Mouse (Mus musculus): ENCODE results near the gene Dusp11. TPM values are rescaled to one million over a fixed set of nuclear protein-coding genes. Genes with fewer than 3 reads are reported as not detected.
"Not testable (repeated sequence)": the region's sequence is repeated elsewhere in the genome, so short reads cannot be mapped to it uniquely, and the experiment has no call there.

The Dusp11 gene
- polyA plus RNA-seq, 1 experiment from 2014 or later, result 48.6 TPM

DNA sequence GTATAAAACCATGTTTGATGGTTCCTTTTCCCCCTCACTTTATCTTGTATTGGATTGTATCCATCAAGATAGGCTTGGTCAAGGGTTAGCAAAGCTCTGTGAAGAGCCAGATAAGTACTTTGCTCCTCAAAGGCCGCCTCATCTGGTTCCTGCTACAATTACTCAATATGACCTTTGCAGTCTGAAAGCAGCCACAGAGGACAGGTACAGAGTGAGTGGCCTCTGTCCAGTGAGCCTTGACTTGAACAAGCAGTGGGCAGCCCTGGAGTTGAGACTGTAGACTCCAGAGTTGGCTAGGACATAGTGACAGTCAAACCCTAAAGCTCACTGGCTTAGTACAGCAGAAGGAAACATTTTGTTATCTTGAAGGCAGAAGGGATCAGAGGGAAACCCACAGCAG is 32.2 kb downstream of the Dusp11 start:
- Histone ChIP-seq H3K27ac (no peak overlapping the region), H3K4me2 (no peak overlapping the region), H3K4me1 (no peaks in the 10 kb centered on the region), H3K9me3 (no peaks in the 10 kb centered on the region), H3K9ac (no peak overlapping the region), H3K4me3 (no peak overlapping the region), H3K27me3 (no peaks in the 10 kb centered on the region), H3K36me3 (peaks cover 70% of the 10 kb centered on the region)
- 78% methylated on average over 1 of the region's 1 CpGs for WGBS
- ATAC-seq (ENCODE audit: insufficient number of reproducible peaks, insufficient read depth, low FRiP score, low TSS enrichment, low read depth), result no peak

DNA sequence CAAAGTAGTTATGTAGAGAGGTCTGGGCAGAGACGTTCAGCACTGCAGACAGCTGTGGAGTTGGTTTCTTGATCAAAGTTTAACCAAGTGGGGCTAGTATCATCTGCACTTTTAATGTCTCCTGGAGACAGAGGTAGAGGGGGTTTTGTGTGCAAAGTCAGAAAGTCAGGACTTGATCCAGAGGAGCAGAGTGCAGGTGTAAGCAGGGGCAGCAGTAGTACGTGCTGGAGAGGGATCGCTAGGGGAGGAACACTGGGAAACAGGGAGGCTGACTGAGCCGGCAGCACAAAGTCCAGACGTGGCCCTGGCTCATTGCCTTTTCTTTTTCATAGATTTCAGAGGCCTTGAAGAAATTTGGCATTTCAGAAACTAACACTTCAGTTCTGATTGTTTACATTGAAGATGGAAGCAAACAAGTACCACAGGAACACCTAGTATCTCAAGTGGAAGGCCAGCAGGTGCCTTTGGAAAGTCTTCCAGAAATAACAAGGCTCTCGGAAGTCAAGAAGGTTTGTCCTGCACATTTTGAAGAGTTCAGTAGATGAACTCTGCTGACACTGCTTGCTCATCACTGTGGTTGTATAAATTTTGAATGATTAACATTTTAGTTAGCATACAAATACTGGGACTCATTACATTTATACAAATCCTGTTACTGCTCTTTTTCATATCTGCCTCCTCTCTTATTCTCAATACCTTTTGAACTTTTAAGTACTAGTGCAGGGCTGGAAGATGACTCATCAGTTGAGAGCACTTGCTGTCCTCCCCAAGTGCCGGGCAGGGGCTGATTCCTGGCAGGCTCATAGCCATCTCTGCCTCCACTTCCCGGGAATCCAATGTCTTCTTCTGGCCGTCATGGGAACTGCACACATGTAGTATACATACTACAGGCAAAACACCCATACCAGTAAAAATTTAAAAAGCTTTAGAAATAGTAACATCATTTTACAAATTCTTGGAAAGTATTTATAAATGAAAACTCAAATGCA is 33.7 kb downstream of the Dusp11 start:
- 87% methylated on average over 9 of the region's 9 CpGs for WGBS
- Histone ChIP-seq H3K4me2 (no peak overlapping the region), H3K4me3 (no peak overlapping the region), H3K27me3 (no peaks in the 10 kb centered on the region), H3K36me3 (peaks cover 80% of the 10 kb centered on the region), H3K9ac (no peak overlapping the region), H3K27ac (no peak overlapping the region), H3K9me3 (no peaks in the 10 kb centered on the region), H3K4me1 (no peaks in the 10 kb centered on the region)
- ATAC-seq (ENCODE audit: insufficient number of reproducible peaks, insufficient read depth, low FRiP score, low TSS enrichment, low read depth), result no peak

DNA sequence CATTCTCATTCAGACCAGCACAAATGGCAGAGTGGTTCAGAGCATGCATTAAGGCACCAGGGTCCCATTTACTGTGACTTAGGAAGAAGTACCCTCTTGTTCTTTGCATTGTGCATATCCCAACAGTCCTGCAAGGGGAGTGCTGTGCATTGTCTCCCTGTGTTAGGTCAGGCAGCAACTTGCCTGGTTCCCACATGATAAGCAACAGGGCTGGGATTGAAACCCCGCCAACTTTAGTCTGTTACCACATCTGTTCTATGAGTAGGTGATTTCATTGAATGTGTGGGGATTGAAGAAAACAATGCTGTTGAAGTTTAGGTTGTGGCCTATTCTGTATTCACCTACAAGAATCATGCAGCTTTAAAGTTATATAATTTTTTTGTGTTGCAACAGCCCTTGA is 34.8 kb downstream of the Dusp11 start:
- H3K9ac ChIP-seq, result no peak overlapping the region
- no peaks in the 10 kb centered on the region for H3K27me3 ChIP-seq
- no peak overlapping the region for H3K4me2 ChIP-seq
- no peak overlapping the region for H3K27ac ChIP-seq
- no peak overlapping the region for H3K4me3 ChIP-seq
- H3K9me3 ChIP-seq, result no peaks in the 10 kb centered on the region
- no peak for ATAC-seq (ENCODE audit: insufficient number of reproducible peaks, insufficient read depth, low FRiP score, low TSS enrichment, low read depth)
- H3K4me1 ChIP-seq, result no peaks in the 10 kb centered on the region
- WGBS, result 88% methylated on average over 1 of the region's 1 CpGs
- peaks cover 78% of the 10 kb centered on the region for H3K36me3 ChIP-seq

DNA sequence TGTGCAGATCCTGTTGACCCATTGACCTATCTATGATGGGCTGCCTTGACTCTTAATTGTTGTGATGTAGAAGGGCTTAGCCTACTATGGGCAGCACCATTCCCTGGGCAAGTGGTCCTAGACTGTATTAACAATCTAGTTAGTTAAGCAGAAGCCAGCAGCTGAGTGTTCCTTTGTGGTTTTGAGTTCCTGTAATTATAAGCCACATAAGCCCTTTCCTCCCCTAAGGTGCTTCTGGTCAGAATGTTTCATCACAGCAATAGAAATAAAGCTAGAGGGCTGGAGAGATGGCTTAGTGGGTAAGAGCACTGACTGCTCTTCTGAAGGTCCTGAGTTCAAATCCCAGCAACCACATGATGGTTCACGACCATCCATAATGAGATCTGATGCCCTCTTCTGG is 37.8 kb downstream of the Dusp11 start:
- ATAC-seq (ENCODE audit: insufficient number of reproducible peaks, insufficient read depth, low FRiP score, low TSS enrichment, low read depth), result no peak
- H3K9me3 ChIP-seq, result no peaks in the 10 kb centered on the region
- H3K4me2 ChIP-seq, result no peak overlapping the region
- no peak overlapping the region for H3K9ac ChIP-seq
- WGBS, result 95% methylated on average over 1 of the region's 1 CpGs
- no peak overlapping the region for H3K27ac ChIP-seq
- H3K4me3 ChIP-seq, result no peak overlapping the region
- peaks cover 63% of the 10 kb centered on the region for H3K36me3 ChIP-seq
- H3K4me1 ChIP-seq, result no peaks in the 10 kb centered on the region
- no peaks in the 10 kb centered on the region for H3K27me3 ChIP-seq

DNA sequence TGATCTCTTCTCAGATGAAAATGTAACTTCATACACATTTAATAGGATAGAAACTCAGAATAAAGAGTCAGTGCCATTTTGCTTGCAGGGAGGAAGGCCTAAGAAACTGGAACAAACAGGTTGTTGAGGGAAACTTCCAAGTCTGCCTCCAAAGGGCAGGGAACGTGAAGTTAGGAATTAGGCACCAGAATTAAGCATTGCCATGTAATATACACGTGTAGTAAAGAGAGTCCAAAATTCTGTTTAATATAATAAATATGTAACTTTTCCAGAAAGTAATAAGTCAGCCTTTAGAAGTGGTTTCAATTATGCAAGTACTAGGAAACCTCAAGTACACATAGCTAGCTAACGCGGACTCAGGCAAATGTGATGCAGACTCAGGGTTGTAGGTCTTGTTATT is 42.1 kb downstream of the Dusp11 start:
- peaks cover 23% of the 10 kb centered on the region for H3K36me3 ChIP-seq
- no peak overlapping the region for H3K4me2 ChIP-seq
- H3K4me1 ChIP-seq, result peaks cover 13% of the 10 kb centered on the region
- no peak for ATAC-seq (ENCODE audit: insufficient number of reproducible peaks, insufficient read depth, low FRiP score, low TSS enrichment, low read depth)
- H3K4me3 ChIP-seq, result no peak overlapping the region
- H3K9me3 ChIP-seq, result no peaks in the 10 kb centered on the region
- no peak overlapping the region for H3K9ac ChIP-seq
- no peak overlapping the region for H3K27ac ChIP-seq
- 82% methylated on average over 4 of the region's 4 CpGs for WGBS
- no peaks in the 10 kb centered on the region for H3K27me3 ChIP-seq

DNA sequence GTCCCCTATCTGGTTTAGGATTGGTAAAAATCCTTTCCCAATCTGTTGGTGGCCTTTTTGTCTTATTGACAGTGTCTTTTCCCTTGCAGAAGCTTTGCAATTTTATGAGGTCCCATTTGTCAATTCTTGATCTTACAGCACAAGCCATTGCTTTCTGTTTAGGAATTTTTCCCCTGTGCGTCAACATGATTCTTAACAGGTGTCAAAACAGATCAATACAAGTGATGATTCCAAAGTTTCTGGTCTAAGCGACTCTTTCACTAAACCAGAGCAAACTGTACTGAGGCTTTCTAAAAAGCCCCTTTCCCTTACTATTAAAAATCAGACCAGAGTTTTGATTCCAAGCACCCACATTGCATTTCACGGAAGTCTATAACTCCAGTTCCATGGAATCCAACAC is 43.1 kb downstream of the Dusp11 start:
- 92% methylated on average over 3 of the region's 3 CpGs for WGBS
- Histone ChIP-seq H3K4me1 (peaks cover 16% of the 10 kb centered on the region), H3K36me3 (peaks cover 19% of the 10 kb centered on the region)
- not testable (repeated sequence) for H3K27me3 ChIP-seq; H3K9ac ChIP-seq; H3K27ac ChIP-seq; H3K4me2 ChIP-seq; H3K4me3 ChIP-seq; ATAC-seq (ENCODE audit: insufficient number of reproducible peaks, insufficient read depth, low FRiP score, low TSS enrichment, low read depth); H3K9me3 ChIP-seq

DNA sequence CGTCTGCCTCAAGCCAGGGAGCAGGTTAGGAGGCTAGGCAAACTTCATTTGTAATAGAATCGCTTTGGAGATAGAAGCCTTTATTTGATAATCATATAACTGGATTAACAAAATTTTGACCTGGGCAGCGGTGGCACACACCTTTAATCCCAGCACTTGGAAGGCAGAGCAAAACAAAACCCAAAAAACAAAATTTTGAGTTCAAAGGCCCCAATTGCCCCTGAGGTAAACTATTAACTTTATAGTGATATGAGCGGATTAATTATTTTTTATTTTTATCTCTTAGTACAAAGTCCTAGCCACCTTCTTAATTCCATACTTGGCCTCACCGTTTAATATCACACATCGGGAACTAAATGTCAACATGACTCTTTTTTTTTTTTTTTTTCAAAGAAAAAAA is 44.9 kb downstream of the Dusp11 start:
- H3K27ac ChIP-seq, result 0 out of 2 replicates have a peak overlapping the region, but pooled peaks have one; percentile 89
- H3K27me3 ChIP-seq, result no peaks in the 10 kb centered on the region
- H3K9ac ChIP-seq, result peak overlapping the region; percentile 87; the same call in 1 of the 2 replicates
- WGBS, result 82% methylated on average over 6 of the region's 6 CpGs
- H3K36me3 ChIP-seq, result peaks cover 4% of the 10 kb centered on the region; the same call in 1 of the 2 replicates
- peaks cover 16% of the 10 kb centered on the region for H3K4me1 ChIP-seq
- no peaks in the 10 kb centered on the region for H3K9me3 ChIP-seq
- H3K4me2 ChIP-seq, result peak overlapping the region; percentile 82
- ATAC-seq (ENCODE audit: insufficient number of reproducible peaks, insufficient read depth, low FRiP score, low TSS enrichment, low read depth), result no peak
- peak overlapping the region; percentile 64 for H3K4me3 ChIP-seq

DNA sequence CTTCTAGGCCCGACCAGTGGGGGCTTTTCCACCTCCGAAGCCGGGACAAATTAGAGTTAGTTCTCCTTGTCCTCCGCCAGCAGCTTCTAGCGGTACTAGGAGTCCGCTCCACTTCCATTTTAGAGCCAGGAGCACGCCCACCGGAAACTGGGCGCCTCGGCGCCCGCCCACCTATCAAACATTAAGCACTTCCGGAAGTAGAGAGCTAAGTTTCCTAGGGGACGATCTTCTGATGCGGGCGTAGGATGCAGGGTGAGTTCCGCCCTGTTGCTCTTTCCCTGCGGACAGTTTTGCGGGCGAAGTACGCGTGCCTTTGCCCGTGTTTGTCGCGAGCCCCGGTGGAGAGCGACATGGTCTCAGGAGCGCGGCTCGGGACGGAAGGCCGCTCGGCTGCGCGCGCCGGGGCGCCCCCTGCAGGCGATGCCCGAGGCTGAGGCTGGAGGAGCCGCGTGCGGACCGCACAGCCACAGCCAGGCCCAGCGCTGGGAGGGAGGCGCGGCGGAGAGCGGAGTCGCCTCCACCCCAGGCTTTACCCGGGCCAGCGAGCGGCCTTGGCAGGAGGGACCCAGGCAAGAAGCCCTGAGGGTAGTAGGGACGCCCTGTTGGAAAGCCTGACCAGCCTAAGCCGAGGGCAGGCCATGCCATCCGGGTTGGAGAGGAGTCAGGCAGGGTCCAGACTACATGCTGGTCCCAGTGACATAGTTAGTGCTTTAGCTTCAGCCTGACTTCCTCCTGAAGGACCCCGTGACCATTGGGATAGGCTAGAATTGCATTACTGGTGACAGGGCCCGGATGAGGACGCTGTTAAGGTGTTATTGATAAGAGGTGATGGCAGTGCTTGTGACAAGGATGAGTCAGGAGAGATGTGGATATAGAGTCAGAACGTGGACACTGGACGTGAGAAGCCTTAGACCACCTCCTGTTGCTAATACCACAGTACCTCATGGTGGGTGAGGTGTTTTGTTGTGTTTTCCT is 45.6 kb downstream of the Dusp11 start, which contains the start of gene Nat8f1:
Gene Nat8f1 (minus strand): TSS at position 149 of the 975 bp plus-strand sequence.
- under 1% methylated on average over 61 of the region's 61 CpGs for WGBS
- H3K4me1 ChIP-seq, result peaks cover 16% of the 10 kb centered on the region
- H3K36me3 ChIP-seq, H3K9me3 ChIP-seq, H3K27me3 ChIP-seq: not testable (repeated sequence)
- peak within 1 kb of the TSS; percentile 89 for H3K27ac ChIP-seq
- H3K9ac ChIP-seq, result peak within 1 kb of the TSS; percentile 87
- peak within 1 kb of the TSS; percentile 64 for H3K4me3 ChIP-seq
- H3K4me2 ChIP-seq, result peak within 1 kb of the TSS; percentile 82
- ATAC-seq (ENCODE audit: insufficient number of reproducible peaks, insufficient read depth, low FRiP score, low TSS enrichment, low read depth), result peak; percentile 89

DNA sequence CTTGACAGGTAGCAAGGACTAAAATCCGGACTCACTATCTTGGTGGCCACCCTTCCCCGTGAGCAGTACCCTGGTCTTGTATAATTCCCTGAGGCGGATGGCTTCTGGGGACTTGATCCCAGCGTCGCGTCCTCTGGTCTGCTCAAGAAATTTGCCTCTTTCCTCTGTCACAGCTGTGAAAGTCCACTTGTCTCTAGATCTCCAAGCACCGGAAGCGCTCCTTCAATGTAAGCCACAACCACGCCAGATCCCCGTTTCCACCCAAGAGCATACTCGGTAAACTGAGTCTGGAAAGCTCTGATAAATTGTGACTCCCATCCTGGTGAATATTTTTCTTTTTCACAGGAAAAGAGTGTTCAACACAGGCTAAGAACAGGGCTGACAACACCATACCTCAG is 46.3 kb downstream of the Dusp11 start:
- no peak for ATAC-seq (ENCODE audit: insufficient number of reproducible peaks, insufficient read depth, low FRiP score, low TSS enrichment, low read depth)
- peak overlapping the region; percentile 64 for H3K4me3 ChIP-seq
- H3K27me3 ChIP-seq, result no peaks in the 10 kb centered on the region
- H3K4me2 ChIP-seq, result peak overlapping the region; percentile 82
- WGBS, result 4% methylated on average over 11 of the region's 11 CpGs
- H3K4me1 ChIP-seq, result peaks cover 16% of the 10 kb centered on the region
- peak overlapping the region; percentile 87 for H3K9ac ChIP-seq
- no peaks in the 10 kb centered on the region for H3K9me3 ChIP-seq
- H3K27ac ChIP-seq, result peak overlapping the region; percentile 89
- no peaks in the 10 kb centered on the region for H3K36me3 ChIP-seq

DNA sequence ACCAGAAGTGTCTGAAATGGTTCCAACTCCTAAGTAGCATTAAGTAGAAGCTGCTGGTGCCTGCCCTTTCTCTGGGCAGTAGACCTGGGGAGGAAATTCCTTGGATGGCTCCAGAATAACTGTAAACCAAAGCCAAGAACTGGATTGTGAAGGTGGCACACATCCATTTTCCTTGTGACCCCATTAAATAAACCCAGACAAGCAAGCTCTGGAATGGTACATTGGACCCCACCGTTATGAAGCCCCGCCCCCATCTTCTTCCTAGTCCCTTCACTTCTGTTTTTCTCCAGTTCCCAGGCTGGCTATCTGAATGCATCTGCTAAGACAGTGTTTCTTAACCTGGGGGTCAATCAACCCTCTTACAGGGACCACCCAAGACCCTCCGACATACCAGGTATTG is 49.9 kb downstream of the Dusp11 start, which contains the start of gene Tprkb:
Gene Tprkb (plus strand): TSS at position 279 of the 400 bp plus-strand sequence.
- 73% methylated on average over 3 of the region's 3 CpGs for WGBS
- Histone ChIP-seq H3K9ac (no peak within 1 kb of the TSS), H3K4me2 (no peak within 1 kb of the TSS), H3K9me3 (no peaks in the 10 kb centered on the region), H3K36me3 (no peaks in the 10 kb centered on the region), H3K4me3 (no peak within 1 kb of the TSS), H3K27me3 (no peaks in the 10 kb centered on the region), H3K4me1 (peaks cover 16% of the 10 kb centered on the region), H3K27ac (no peak within 1 kb of the TSS)
- no peak for ATAC-seq (ENCODE audit: insufficient number of reproducible peaks, insufficient read depth, low FRiP score, low TSS enrichment, low read depth)

DNA sequence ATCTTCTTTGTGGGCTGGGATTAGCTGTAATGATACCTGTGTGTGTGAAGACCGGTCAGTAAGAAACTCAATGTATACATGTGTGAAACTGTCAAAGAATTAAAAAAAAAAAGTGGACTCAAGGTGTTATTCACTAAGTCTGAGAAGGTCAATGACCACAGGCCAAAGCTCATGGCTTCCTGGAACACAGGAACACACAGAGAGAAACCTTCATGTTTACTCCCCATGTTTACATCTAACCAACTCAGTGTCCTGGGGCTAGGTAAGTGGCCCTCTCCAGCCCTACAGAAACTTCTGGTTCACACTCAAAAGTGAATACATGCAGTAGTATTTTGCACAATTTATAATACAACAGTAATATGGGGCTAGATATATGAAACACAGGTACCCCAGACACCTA is 51.8 kb downstream of the Dusp11 start:
- Histone ChIP-seq H3K36me3 (no peaks in the 10 kb centered on the region), H3K4me3 (no peak overlapping the region), H3K27me3 (no peaks in the 10 kb centered on the region), H3K4me2 (no peak overlapping the region), H3K9me3 (no peaks in the 10 kb centered on the region), H3K9ac (no peak overlapping the region), H3K4me1 (peaks cover 6% of the 10 kb centered on the region), H3K27ac (no peak overlapping the region)
- no peak for ATAC-seq (ENCODE audit: insufficient number of reproducible peaks, insufficient read depth, low FRiP score, low TSS enrichment, low read depth)
- WGBS, result 92% methylated on average over 1 of the region's 1 CpGs
